Comparison of ENCODE assay signal across 19 mouse cellular contexts in the genomic region with DNA sequence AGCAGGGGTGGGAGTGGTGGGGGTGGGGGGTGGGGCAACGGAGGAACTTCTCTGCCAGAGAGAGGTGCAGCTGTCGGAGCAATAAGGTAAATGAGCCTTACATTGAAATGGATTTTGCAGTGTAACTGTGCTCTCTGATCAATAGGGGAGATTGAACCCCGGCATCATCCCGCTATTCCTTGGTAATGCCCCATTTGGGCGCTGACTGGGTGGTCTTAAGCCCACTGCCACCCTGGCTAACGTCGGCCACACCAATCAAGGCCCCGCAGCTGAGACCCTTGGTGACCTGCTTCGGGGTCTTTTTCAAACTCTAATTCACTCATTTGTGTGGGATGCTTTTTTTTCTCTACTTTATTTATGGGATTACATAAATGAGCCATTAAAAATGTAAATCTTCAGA.
"Had no signal": no experiment of that assay in that cellular context is flagged by ENCODE, and none has a peak within 500 bp of the region (broad histone marks: within the 10 kb centered on the region; RNA-seq: fewer than 3 reads in every experiment).

No protein-coding gene starts in this region.

- H3K4me3 ChIP-seq: kidney, embryonic 15.5 days; left cerebral cortex, adult 2 months; liver, embryonic 13.5 days had no signal

- DNase-seq: kidney, adult 11 months; kidney, adult 8-10 months; kidney, postnatal 10 days; kidney, postnatal 36 days; layer of hippocampus, postnatal 36 days; liver, embryonic 13.5 days; lung, adult 2 months; lung, postnatal 14 days; lung, postnatal 4 days; midbrain, embryonic 14.5 days; right cerebral cortex, adult 18-20 months; right cerebral cortex, postnatal 14 days; right cerebral cortex, postnatal 4 days; thymus, adult 2 months; thymus, postnatal 14 days; thymus, postnatal 4 days had no signal

- H3K27me3 ChIP-seq: liver, embryonic 13.5 days had no signal

- H3K4me1 ChIP-seq: kidney, embryonic 15.5 days had no signal

- H3K27ac ChIP-seq: kidney, embryonic 15.5 days; left cerebral cortex, adult 2 months; liver, embryonic 13.5 days; stomach, postnatal 0 days had no signal

- H3K9ac ChIP-seq: kidney, embryonic 15.5 days; liver, embryonic 13.5 days had no signal

- H3K36me3 ChIP-seq: kidney, embryonic 15.5 days; liver, embryonic 13.5 days had no signal

- H3K4me2 ChIP-seq: kidney, embryonic 15.5 days; liver, embryonic 13.5 days had no signal
